Mouse (Mus musculus) stomach, postnatal 0 days (tissue): ENCODE results near the gene Nkrf.

Experiments used
- CTCF ChIP-seq: IDR thresholded peaks from 2 replicates; pipeline ENCODE4 v1.5.1; 2016; ENCODE audit warnings: antibody characterized with exemption, low read depth, mild to moderate bottlenecking, moderate library complexity
- EP300 ChIP-seq: optimal IDR thresholded peaks from 2 replicates; pipeline ENCODE3; 2016; ENCODE audit warnings: antibody characterized with exemption

- TF ChIP-seq EP300 (no peak), CTCF (no peak)
Observed at GRCm38 (mm10) chrX:36921346-36921745, 18.6 kb upstream of the Nkrf start.
